Mouse (Mus musculus): ENCODE data around the gene Htr3a.

Htr3a gene

GRCm38 (mm10) chr9:48910885-48911537, at the start of gene Htr3a:
Gene Htr3a, minus strand, starts transcription at chr9:48911099.
- DNase-seq = peak; percentile 42

GRCm38 (mm10) chr9:48947565-48947964, 36.7 kb upstream of the Htr3a start:
- DNase-seq = no peak

DNA sequence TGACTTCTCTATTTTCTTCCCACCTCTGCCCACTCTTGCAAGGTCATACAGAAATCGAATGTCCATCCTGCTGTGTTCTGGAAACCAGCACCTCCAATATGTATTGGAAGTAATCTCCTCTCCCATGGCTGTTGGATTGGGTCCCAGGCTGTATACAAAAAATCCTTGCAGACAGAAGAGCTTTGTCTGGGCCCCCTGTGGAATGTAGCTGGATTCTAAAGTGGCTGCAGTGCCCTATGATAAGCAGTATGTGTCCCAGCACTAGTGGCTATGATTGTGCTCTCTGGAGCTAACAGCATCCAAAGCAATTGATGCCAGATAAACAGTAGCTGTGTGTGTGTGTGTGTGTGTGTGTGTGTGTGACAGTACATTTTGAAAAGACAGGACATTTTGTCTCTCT, 31.4 kb upstream of the Htr3a start:
- no peak for DNase-seq

DNA sequence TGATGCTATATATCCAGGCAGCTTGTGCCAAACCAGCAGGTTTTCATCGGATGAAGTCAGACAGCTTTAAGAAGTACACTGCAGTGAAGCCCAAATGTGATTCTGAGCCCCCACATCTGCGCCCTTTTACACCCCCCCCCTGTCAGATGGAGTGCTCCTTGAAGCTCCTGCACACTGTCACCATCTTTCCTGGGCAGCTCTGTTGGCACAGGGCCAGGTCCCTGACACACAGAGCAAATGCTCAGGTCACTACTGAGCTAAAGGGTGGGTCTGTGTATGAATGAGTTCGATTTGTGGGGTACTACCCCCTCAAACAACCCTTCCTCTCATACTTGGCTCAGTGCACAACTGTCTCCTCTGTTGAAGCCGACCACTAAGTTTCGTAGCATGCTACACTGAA, 18.5 kb upstream of the Htr3a start:
- no peak for DNase-seq

GRCm38 (mm10) chr9:48928781-48929180, 17.9 kb upstream of the Htr3a start:
- DNase-seq = no peak

DNA sequence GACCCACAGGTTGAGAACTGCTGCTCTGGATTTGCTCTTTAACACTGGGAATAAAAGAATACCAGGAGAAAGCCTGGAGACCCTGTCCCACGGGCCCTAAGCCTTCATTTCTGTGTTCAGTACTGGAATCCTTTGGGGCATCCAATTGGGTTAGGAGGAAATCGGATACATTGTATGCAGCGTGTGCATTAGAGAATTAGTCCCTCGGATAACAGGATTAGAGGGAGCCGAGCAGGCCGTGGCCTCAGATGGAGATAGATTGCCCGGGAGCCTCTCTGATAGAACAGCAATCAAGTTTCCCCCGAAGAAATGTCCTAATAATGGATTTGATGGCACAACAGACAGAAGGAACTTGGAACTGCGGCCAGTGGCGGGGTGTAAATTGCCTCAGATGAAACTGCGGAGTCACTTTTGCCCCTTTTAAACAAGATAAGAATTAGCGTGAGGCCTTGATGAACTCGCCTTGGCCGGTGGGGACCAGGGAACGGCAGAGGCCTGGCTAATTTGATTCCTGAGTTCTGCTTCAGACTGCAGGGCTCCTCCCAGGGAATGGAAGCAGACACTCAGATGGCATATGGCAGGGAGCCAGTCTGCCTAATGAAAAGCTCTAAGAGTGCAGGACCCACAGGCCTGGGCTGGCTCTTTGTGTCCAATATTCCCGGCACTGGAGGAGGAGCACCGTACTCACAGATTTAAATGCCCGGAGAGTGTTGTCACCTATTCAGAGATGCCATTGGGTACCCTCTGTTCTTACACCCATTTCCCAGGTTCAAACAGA, 5.3 kb upstream of the Htr3a start:
- no peak for DNase-seq

DNA sequence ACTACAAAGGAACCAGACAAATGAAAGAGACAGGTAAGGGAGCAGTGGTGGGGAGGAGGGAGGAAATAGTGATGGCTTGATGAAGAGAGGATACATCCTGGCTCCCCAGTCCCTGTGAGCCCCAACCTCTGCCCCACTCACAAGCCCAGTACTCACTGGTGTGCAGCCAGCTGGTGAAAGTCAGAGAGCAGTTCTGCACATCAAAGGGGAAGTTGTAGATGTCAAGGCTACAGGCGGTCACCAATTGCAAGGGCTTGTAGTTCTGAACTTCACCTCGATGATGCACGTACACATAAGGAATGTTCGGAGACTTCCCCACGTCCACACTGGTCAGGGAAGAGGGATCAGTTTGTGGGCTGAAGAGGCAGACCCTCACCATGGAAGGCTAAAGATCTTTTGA, 6.5 kb downstream of the Htr3a start:
- no peak for DNase-seq

- DNase-seq = peak; percentile 8
Measured at GRCm38 (mm10) chr9:48903766-48904165, 7.1 kb downstream of the Htr3a start.

DNA sequence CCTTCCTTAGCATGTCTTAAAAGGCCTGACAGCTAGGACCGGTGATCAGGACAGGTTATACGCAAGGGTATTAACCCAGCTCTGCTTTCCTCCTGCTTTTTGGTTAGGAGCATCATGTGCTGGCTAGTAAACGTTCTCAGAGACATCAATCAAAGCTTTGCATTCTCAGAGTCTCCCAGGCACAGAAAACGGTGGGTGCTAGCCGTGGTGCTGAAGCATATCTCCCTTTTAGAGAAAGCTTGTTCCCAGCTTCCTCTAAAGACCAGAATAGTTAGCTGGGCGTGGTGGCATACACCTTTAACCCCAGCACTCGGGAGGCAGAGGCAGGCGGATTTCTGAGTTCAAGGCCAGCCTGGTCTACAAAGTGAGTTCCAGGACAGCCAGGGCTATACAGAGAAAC, 12.3 kb downstream of the Htr3a start:
- peak; percentile 10 for DNase-seq

DNA sequence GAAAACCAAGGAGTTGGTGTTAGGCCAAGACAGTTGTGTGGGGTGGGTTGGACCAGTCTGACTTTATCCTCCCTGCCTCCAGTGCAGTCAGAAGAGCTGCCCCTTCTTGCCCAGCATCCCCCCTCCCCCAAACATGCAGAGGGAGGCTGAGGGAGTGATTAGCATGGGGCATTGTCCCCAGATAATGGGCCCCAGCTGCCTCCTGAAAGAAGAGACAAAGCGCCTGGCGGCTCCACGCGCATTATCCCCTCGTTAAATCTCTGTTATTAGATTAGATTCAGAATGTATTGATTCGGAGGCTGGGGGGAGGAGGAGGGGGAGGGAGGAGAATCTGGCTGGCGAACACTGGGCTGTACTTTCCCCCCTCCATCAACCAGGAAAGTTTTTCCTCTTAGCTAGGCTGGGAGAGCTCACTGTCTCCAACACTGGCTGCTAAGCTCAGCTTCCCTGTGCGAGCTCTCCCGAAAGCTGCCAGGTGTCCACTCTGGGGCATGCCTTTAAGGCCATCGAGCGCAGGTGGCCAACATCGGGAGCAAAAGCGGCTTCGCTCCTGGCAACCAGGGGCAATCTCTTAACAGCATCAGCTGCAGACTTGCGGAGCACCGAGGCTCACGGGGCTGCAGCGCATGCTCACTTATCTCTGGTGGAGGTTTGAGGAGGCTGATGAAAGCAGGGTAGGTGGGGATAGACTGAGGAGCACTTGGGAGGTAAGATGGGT, 14.9 kb downstream of the Htr3a start:
- no peak for DNase-seq

GRCm38 (mm10) chr9:48894755-48895154, 16.1 kb downstream of the Htr3a start:
- no peak for DNase-seq

GRCm38 (mm10) chr9:48893986-48894385, 16.9 kb downstream of the Htr3a start:
- DNase-seq = peak; percentile 74

DNA sequence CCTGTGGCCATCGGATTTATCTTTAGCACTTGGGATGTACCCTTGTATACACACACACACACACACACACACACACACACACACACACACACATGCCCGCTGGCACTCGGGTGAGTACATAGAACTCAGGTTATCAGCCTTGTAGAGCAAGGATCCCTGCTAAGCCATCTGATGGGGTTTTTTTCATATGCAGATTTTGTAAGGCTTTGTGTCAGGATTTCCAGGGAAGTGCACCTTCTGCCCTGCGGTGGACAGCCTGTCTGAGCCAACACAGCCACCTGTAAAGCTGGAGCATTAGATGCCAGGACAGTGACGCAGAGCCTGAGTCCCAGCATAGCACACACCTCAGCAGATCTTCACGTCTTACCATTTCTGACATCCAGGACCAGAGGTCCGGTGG, 21.8 kb downstream of the Htr3a start:
- no peak for DNase-seq

DNA sequence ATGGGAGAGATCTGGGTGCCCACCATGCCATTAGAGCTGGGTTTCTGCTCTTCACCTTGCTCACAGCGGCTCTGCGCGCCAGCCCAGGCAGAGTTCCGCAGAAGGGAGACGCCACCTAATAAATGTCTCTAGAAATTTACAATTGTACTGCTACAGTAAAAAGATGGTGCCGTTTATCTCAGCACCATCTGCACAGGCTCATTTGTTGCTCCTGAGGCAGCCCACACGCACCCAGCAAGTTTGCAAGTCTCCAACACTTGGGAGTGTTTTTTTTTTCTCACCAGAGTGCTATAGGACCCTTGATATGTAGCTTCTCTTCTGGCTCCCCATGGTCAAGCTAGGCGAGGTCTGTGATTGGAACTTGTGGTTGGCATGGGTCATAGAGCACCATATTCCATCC, 38.0 kb downstream of the Htr3a start:
- DNase-seq = no peak

DNA sequence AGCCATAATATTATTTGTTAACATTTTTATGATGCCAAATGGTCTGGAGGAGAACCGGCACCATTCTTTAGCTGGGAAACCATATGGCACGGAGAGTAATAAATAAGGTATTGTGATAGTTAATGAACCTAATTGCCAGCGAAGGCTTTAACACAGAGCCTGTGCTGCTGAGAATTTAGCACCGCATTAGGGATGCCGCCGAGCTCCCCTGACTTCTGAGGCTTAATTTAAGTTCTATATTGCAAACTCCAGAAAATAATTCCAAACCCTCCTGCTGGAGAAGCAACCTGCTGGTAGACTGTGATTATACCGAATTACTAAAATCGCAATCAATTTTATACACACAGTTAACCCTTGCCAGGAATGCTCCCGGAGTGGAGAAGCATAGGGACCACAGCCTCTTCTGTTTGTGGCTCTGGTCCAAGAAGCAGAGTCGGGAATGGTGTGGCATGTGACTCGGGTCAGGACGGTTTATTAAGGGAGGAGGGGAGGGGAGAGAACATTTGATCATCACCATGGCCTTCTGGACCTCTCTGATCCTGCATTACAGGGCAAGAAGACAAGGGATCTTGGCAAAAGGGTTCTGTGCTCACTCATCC, 44.3 kb downstream of the Htr3a start:
- no peak for DNase-seq

DNA sequence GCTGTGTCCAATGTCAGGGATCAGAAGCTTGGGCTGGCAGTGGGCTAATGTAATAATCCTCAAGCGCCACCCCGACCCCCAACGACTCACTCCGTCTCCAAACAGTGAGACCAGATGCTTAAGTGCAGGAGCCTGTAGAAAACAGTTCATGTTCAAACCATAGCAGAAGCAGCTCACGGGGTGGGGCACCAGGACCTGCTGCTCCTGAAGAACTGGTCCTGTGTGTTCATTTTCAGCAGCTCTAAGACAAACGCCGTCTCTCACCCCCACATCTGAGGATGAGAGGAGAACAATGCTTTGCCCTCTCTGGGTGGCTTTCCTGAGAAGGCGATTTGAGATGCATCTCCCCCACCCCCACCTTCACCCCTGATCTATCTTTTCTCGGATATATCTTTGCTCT, 45.7 kb downstream of the Htr3a start:
- no peak for DNase-seq

- DNase-seq = no peak
Measured at GRCm38 (mm10) chr9:48861481-48861880, 49.4 kb downstream of the Htr3a start.

- peak; percentile 79 for DNase-seq
Measured at GRCm38 (mm10) chr9:48860526-48860845, 50.4 kb downstream of the Htr3a start.

GRCm38 (mm10) chr9:48859828-48860525, 50.9 kb downstream of the Htr3a start:
- no peak for DNase-seq

DNA sequence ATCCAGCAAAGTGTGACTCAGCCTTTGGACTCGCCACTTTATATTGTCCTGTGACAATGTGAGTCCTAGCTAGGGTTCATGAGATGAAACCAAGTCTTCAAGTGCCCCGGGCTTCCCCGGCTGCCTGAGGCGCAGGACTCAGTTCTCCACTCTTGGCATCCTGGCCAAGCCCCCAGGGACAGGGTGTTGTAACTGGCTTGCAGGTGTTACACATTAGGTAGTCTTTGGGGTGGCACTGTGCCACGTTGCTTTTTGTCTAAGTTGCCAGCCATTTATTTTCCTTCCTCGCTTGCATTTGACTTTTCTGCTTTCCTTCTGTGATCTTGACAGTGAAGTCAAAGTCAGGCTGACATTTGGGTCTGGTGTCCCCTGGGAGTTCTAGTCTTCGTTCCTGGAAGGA, 53.0 kb downstream of the Htr3a start:
- DNase-seq = peak; percentile 6

GRCm38 (mm10) chr9:48856240-48856639, 54.7 kb downstream of the Htr3a start:
- no peak for DNase-seq

- DNase-seq = no peak
Measured at GRCm38 (mm10) chr9:48849531-48849930, 61.4 kb downstream of the Htr3a start.

Measured in kidney, adult 18-20 months (tissue).